17 mouse cellular contexts compared by ENCODE assay signal in genomic region chr8:117702701-117703100, GRCm38 (mm10). TPM values are rescaled to one million over a fixed set of nuclear protein-coding genes. Genes with fewer than 3 reads are reported as not detected.
DNase-seq lines count a peak whose midpoint lies in the region; ATAC-seq and TF ChIP-seq lines count a peak whose summit lies in the region.
"Had no signal": no experiment of that assay in that cellular context is flagged by ENCODE, and none has a peak within 500 bp of the region (broad histone marks: within the 10 kb centered on the region; RNA-seq: fewer than 3 reads in every experiment).

No protein-coding gene starts in this region.

- ATAC-seq in liver, embryonic 13.5 days (ENCODE audit: low read depth): no peak
- no peak for ATAC-seq in hindbrain, embryonic 14.5 days (ENCODE audit: low FRiP score)

- H3K4me3 ChIP-seq in kidney, adult 2 months (ENCODE audit: insufficient read depth, low read depth, low read length): 0 out of 2 replicates have a peak overlapping the region, but pooled peaks have one; percentile 13
- H3K4me3 ChIP-seq in liver, embryonic 13.5 days (replicated peaks): peak overlapping the region; percentile 43
- no peak overlapping the region for H3K4me3 ChIP-seq in hindbrain, embryonic 14.5 days (replicated peaks; ENCODE audit: low read length)
- H3K4me3 ChIP-seq in left cerebral cortex, adult 2 months: no peak overlapping the region
- H3K4me3 ChIP-seq: embryonic facial prominence, embryonic 13.5 days; layer of hippocampus, adult 2 months; neural tube, embryonic 15.5 days had no signal

- peak overlapping the region; percentile 58 for H3K9ac ChIP-seq in liver, embryonic 13.5 days
- H3K9ac ChIP-seq in hindbrain, embryonic 14.5 days: no peak overlapping the region
- H3K9ac ChIP-seq: embryonic facial prominence, embryonic 13.5 days; neural tube, embryonic 15.5 days had no signal

- no peak for DNase-seq in kidney, adult 2 months
- no peak for DNase-seq in kidney, adult 11 months
- peak; percentile 18 to 27 for DNase-seq in urinary bladder, postnatal 36 days (ENCODE audit: low spot score in 2 of 2)
- DNase-seq in urinary bladder, postnatal 25 days (ENCODE audit: low spot score): no peak
- no peak for DNase-seq in liver, embryonic 13.5 days
- no peak for DNase-seq in heart, postnatal 36 days
- no peak for DNase-seq in hindbrain, embryonic 14.5 days (ENCODE audit: low spot score)
- no peak for DNase-seq in left cerebral cortex, adult 2 months (ENCODE audit: extremely low spot score in 1 of 2, low spot score in 2 of 2)
- DNase-seq: cerebellum, adult 9-10 months; heart, adult 18-20 months; heart, postnatal 14 days; kidney, adult 18-20 months; thymus, postnatal 14 days had no signal

- peak overlapping the region; percentile 45 for H3K4me2 ChIP-seq in liver, embryonic 13.5 days
- no peak overlapping the region for H3K4me2 ChIP-seq in hindbrain, embryonic 14.5 days (replicated peaks)
- H3K4me2 ChIP-seq: embryonic facial prominence, embryonic 13.5 days; neural tube, embryonic 15.5 days had no signal

- H3K4me1 ChIP-seq in kidney, adult 2 months (ENCODE audit: control insufficient read depth, insufficient read depth, low read length): peaks cover 4% of the 10 kb centered on the region; the same call in 1 of the 2 replicates
- no peaks in the 10 kb centered on the region for H3K4me1 ChIP-seq in liver, embryonic 13.5 days (replicated peaks)
- H3K4me1 ChIP-seq in hindbrain, embryonic 14.5 days (replicated peaks; ENCODE audit: control insufficient read depth, insufficient read depth, low read length): peaks cover 6% of the 10 kb centered on the region

- TF ChIP-seq CTCF in kidney, adult 2 months (conservative IDR thresholded peaks at IDR 0.05; ENCODE audit: insufficient read depth, insufficient read length, low read depth, low read length): no peak
- no peak for TF ChIP-seq CTCF in left cerebral cortex, adult 2 months (IDR thresholded peaks at IDR 0.05)

- H3K27ac ChIP-seq in kidney, adult 2 months (ENCODE audit: insufficient read depth, low read depth, low read length): peak overlapping the region; percentile 19; the same call in 1 of the 2 replicates
- peak overlapping the region; percentile 34; the same call in 1 of the 2 replicates for H3K27ac ChIP-seq in liver, embryonic 13.5 days
- no peak overlapping the region for H3K27ac ChIP-seq in hindbrain, embryonic 14.5 days
- H3K27ac ChIP-seq in left cerebral cortex, adult 2 months: no peak overlapping the region
- H3K27ac ChIP-seq: embryonic facial prominence, embryonic 13.5 days; layer of hippocampus, adult 2 months; macrophage; neural tube, embryonic 15.5 days had no signal

- no peak for TF ChIP-seq POLR2A in kidney, adult 2 months (IDR thresholded peaks at IDR 0.05; ENCODE audit: low read depth, low read length)

- H3K36me3 ChIP-seq in kidney, adult 2 months (ENCODE audit: control insufficient read depth, insufficient read depth, low read length): no peaks in the 10 kb centered on the region
- no peaks in the 10 kb centered on the region for H3K36me3 ChIP-seq in liver, embryonic 13.5 days
- no peaks in the 10 kb centered on the region for H3K36me3 ChIP-seq in hindbrain, embryonic 14.5 days (replicated peaks; ENCODE audit: control insufficient read depth, insufficient read depth)
- H3K36me3 ChIP-seq: embryonic facial prominence, embryonic 13.5 days; neural tube, embryonic 15.5 days had no signal

- H3K27me3 ChIP-seq in kidney, adult 2 months (replicated peaks; ENCODE audit: control insufficient read depth, insufficient read depth, low read length): no peaks in the 10 kb centered on the region
- H3K27me3 ChIP-seq in liver, embryonic 13.5 days: no peaks in the 10 kb centered on the region
- H3K27me3 ChIP-seq in hindbrain, embryonic 14.5 days (ENCODE audit: control insufficient read depth, insufficient read depth, low read length): no peaks in the 10 kb centered on the region
- H3K27me3 ChIP-seq: embryonic facial prominence, embryonic 13.5 days; neural tube, embryonic 15.5 days had no signal

- intact Hi-C loops in heart, postnatal 36 days (cut with DNase I): no loop called here
- intact Hi-C loops in left cerebral cortex, adult 2 months (cut with DNase I): no loop called here

- WGBS in kidney, adult 2 months: 38% methylated on average over 10 of the region's 10 CpGs
- WGBS in liver, embryonic 13.5 days (ENCODE audit: insufficient replicate concordance): 56% methylated on average over 10 of the region's 10 CpGs
- 57% methylated on average over 10 of the region's 10 CpGs for whole genome bisulfite sequencing in hindbrain, embryonic 14.5 days

- H3K9me3 ChIP-seq in liver, embryonic 13.5 days (replicated peaks): no peaks in the 10 kb centered on the region
- no peaks in the 10 kb centered on the region for H3K9me3 ChIP-seq in hindbrain, embryonic 14.5 days (ENCODE audit: control insufficient read depth, low read length)
- H3K9me3 ChIP-seq: embryonic facial prominence, embryonic 13.5 days; neural tube, embryonic 15.5 days had no signal

RNA-seq across cellular contexts. Expression of gene Hsd17b2, which starts 1.0 kb away (rescaled TPM):
- polyA plus RNA-seq in kidney, adult 2 months (2012; rRNA removed): 3.0 and 4.2 TPM in 2 replicates
- 41.4 and 46.2 TPM in 2 replicates for polyA plus RNA-seq in liver, embryonic 13.5 days (2015; fragmentation: Nextera tagmentation; extraction: Ambion mirVana)
- not detected for total RNA-seq in heart, postnatal 36 days (2021)
- polyA plus RNA-seq in hindbrain, embryonic 14.5 days (2014; fragmentation: Nextera tagmentation; extraction: Ambion mirVana): 0.25 TPM in 1 of 2 replicates, not detected in the other
- not detected for total RNA-seq in left cerebral cortex, adult 2 months (2021)
- total RNA-seq: heart, adult 18-20 months; heart, postnatal 14 days had no signal
- polyA plus RNA-seq: macrophage had no signal

RNA-seq across cellular contexts. Expression of gene Sdr42e1, which starts 29.2 kb away (rescaled TPM):
- 6.6 and 7.4 TPM in 2 replicates for polyA plus RNA-seq in kidney, adult 2 months (2012; rRNA removed)
- polyA plus RNA-seq in liver, embryonic 13.5 days (2015; fragmentation: Nextera tagmentation; extraction: Ambion mirVana): 1.1 and 1.5 TPM in 2 replicates
- 1 to 10 TPM; 2.2 to 2.4 TPM for total RNA-seq in heart, postnatal 36 days (2021)
- polyA plus RNA-seq in hindbrain, embryonic 14.5 days (2014; fragmentation: Nextera tagmentation; extraction: Ambion mirVana): 1.6 and 1.8 TPM in 2 replicates
- total RNA-seq in left cerebral cortex, adult 2 months (2021): 1 to 10 TPM; 4.7 to 6.5 TPM

Comparison
In these comparisons a context has a peak if more than half of its experiments do, and no peak if none do; other contexts are left out.
1. DNase-seq: peak in urinary bladder, postnatal 36 days (2 of 2); none in kidney, adult 2 months (single experiment), kidney, adult 11 months (single experiment), urinary bladder, postnatal 25 days (single experiment), liver, embryonic 13.5 days (single experiment), heart, postnatal 36 days (0 of 2), hindbrain, embryonic 14.5 days (single experiment) and left cerebral cortex, adult 2 months (0 of 2).
2. H3K27ac ChIP-seq: peak in kidney, adult 2 months (single experiment) and liver, embryonic 13.5 days (single experiment); none in hindbrain, embryonic 14.5 days (single experiment) and left cerebral cortex, adult 2 months (single experiment).
3. H3K4me3 ChIP-seq: peak in kidney, adult 2 months (single experiment) and liver, embryonic 13.5 days (single experiment); none in hindbrain, embryonic 14.5 days (single experiment) and left cerebral cortex, adult 2 months (single experiment).